Mouse (Mus musculus) hindbrain, embryonic 11.5 days (tissue): ENCODE measurements at regions not wholly inside any gene's neighbourhood (a gene's known extent, or its start where the extent isn't known, plus 50 kb on each side); places are given as distances from the start of the nearest gene placed in this dataset.
A peak's percentile ranks its signal among the peaks of the same experiment; 100 is the strongest.

Source experiments
- ATAC-seq: fragments of 200-750 bp; cut with Nextera tagmentation; 2 replicates; pipeline ENCODE4 v1.8.0; 2017; ENCODE audit warnings: mild to moderate bottlenecking, moderate TSS enrichment, moderate library complexity; ENCODE audit not compliant: low FRiP score
- DNase-seq: peaks from one replicate; pipeline ENCODE4 v3.0.0-alpha.2; 2015; ENCODE audit warnings: low spot score
- H3K27ac ChIP-seq: fragments of 300-500 bp; sonication (generic); 2 replicates; pipeline ENCODE4 v1.5.1; 2014; ENCODE audit warnings: mild to moderate bottlenecking, low read depth, low read length
- H3K27me3 ChIP-seq: fragments of 300-500 bp; sonication (generic); 2 replicates; pipeline ENCODE4 v1.6.1; 2014; ENCODE audit warnings: mild to moderate bottlenecking, low read length, moderate library complexity, mixed read lengths; ENCODE audit not compliant: control insufficient read depth, insufficient read depth
- H3K36me3 ChIP-seq: fragments of 300-500 bp; sonication (generic); 2 replicates; pipeline ENCODE4 v1.6.1; 2014; ENCODE audit warnings: mild to moderate bottlenecking, low read length, moderate library complexity, mixed read lengths; ENCODE audit not compliant: control insufficient read depth, insufficient read depth
- H3K4me1 ChIP-seq: fragments of 300-500 bp; sonication (generic); replicated peaks from 2 replicates; pipeline ENCODE4 v1.6.1; 2014; ENCODE audit warnings: low read length, mixed read lengths; ENCODE audit not compliant: control insufficient read depth, insufficient read depth
- H3K4me2 ChIP-seq: fragments of 300-500 bp; sonication (generic); replicated peaks from 2 replicates; pipeline ENCODE4 v1.6.1; 2014; ENCODE audit warnings: mild to moderate bottlenecking, low read depth, low read length
- H3K4me3 ChIP-seq: fragments of 300-500 bp; sonication (generic); 2 replicates; pipeline ENCODE4 v1.5.1; 2014; ENCODE audit warnings: low read depth, low read length
- H3K9ac ChIP-seq: fragments of 300-500 bp; sonication (generic); 2 replicates; pipeline ENCODE4 v1.6.1; 2014; ENCODE audit warnings: low read depth, low read length
- H3K9me3 ChIP-seq: fragments of 300-500 bp; sonication (generic); 2 replicates; pipeline ENCODE4 v1.6.1; 2016; ENCODE audit warnings: low read length; ENCODE audit not compliant: control insufficient read depth
- WGBS: fragments of 180-500 bp; shearing (Covaris S2); extraction: QIAGEN DNeasy Blood & Tissue Kit; methylation state at CpG from one replicate; pipeline ENCODE4 v1.1.7; 2014; 5-methylcytosine and 5-hydroxymethylcytosine counted together

DNA sequence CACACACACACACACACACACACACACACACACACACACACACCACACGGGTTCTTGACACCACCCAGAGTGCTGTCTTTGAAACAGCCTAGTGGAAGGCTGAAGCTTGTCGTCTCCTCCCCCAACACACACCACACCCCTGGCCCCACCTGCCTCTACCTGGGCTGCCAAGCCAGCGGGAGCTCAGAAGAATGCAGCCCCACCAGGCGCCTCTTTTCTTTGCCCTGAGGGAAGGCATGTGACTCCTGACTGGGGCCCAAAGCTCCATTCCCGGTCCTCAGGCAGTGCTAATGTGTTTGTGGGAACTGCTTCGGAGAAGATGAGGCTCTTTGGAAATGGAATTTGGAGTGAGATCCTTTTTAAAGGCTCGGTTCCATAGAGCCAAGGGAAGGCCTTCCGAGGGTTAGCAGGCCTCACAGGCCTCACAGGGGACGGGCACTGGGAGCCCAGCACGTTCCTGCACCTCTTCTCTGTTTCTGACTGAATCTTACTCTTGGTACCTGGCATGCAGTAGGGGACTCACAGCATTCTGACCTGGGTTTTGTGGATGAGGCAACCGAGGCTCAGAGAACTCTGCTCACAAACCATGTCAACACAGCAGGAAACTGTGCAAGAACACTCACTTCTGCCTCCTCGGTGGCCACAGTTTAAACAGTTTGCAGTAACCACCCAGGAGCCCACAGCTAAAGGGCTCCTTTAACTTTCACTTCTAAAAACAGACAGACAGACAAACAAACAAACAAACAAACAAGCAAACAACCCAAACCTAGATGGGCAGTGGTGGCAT lies 106.4 kb downstream of the Cd24a start:
- Histone ChIP-seq H3K9ac (no peak overlapping the region), H3K4me2 (no peak overlapping the region), H3K27me3 (no peaks in the 10 kb centered on the region), H3K9me3 (no peaks in the 10 kb centered on the region), H3K27ac (no peak overlapping the region), H3K36me3 (no peaks in the 10 kb centered on the region), H3K4me3 (no peak overlapping the region), H3K4me1 (no peaks in the 10 kb centered on the region)
- 36% methylated on average over 12 of the region's 12 CpGs for WGBS
- ATAC-seq (no peak), DNase-seq (no peak)

DNA sequence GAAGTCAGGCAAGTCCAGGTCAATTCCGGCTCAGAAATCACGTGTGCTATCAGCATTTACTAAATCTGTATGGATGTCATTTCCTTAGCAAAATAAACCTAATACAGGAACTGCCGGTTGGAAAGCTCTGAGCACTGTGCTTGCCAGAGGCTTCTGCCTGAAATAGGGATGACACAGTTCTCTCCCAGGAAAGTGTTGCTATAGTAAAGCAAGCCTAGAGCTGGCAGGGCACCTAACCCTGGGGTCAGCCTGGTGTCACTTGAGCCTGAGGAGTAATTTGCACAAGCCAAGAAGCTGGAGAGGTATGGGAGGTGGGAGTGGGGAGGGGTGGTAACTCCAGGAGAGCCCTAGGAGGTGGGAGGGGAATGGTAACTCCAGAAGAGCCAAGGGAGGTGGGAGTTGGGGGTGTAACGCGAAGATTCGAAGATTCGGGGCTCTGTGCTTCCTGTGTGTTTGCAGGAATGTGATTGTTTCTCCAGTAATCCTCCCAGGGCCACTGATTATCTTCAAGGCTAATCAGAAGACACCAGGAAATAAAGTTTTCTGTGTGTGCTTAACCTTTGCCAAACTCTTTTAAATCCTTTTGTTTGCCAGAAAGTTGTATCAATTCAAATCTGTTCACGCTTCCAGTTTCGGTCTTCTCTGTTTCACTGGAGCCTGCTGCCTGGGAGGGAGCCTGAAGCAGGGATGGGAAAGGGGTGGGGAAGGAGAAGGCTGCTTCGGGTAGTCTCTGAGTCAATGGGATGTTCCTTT lies 111.3 kb downstream of the Cd24a start:
- no peaks in the 10 kb centered on the region for H3K36me3 ChIP-seq
- no peaks in the 10 kb centered on the region for H3K9me3 ChIP-seq
- ATAC-seq = no peak
- WGBS = 25% methylated on average over 10 of the region's 10 CpGs
- H3K4me2 ChIP-seq = no peak overlapping the region
- no peaks in the 10 kb centered on the region for H3K4me1 ChIP-seq
- H3K9ac ChIP-seq = no peak overlapping the region
- H3K4me3 ChIP-seq = no peak overlapping the region
- no peak overlapping the region for H3K27ac ChIP-seq
- DNase-seq = peak; percentile 12
- no peaks in the 10 kb centered on the region for H3K27me3 ChIP-seq

DNA sequence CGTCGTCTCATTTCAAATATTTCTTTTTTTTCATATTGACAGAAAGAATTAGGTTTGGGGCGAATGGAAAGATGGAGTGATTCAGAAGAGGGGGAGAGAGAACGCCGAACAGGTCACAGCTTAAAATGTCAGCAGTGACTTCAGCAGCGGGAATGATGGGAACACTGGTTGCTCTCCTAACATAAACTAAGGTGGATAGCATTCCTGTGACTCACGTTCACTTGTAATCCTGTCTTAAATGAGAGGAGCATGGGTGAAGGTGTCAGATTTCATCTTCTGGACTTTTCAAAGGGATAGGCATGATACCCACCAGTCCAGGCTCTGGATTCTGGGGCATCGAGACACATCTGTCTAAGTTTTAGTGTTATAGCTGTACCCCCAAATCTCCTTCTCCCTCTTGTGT lies 111.8 kb downstream of the Cd24a start:
- H3K4me3 ChIP-seq = no peak overlapping the region
- H3K27me3 ChIP-seq = no peaks in the 10 kb centered on the region
- H3K27ac ChIP-seq = no peak overlapping the region
- no peak for DNase-seq
- no peak overlapping the region for H3K9ac ChIP-seq
- H3K4me1 ChIP-seq = no peaks in the 10 kb centered on the region
- ATAC-seq = no peak
- H3K9me3 ChIP-seq = no peaks in the 10 kb centered on the region
- no peak overlapping the region for H3K4me2 ChIP-seq
- H3K36me3 ChIP-seq = no peaks in the 10 kb centered on the region
- WGBS = 52% methylated on average over 8 of the region's 8 CpGs

DNA sequence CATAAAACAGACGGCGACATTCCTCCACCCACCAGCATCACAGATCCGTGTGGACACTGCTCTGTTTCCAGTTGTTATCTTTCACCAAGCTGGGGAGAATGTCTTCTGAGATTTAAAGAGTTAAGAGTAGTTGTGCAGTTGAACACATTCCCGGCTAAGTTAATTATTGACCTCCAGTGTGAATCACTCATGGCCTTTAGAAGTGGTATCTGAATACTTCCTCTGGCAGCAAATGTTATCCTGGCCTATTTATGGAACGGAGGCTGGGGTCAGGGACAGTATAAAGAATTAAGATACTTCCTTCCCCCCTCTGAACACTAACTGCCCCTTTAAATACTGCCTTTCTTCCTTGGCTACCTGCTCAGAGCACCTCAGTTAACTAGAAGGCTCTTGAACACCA lies 115.9 kb downstream of the Cd24a start:
- H3K4me2 ChIP-seq = no peak overlapping the region
- ATAC-seq (no peak), DNase-seq (no peak)
- no peaks in the 10 kb centered on the region for H3K36me3 ChIP-seq
- no peaks in the 10 kb centered on the region for H3K4me1 ChIP-seq
- no peaks in the 10 kb centered on the region for H3K9me3 ChIP-seq
- no peak overlapping the region for H3K27ac ChIP-seq
- no peak overlapping the region for H3K9ac ChIP-seq
- no peak overlapping the region for H3K4me3 ChIP-seq
- H3K27me3 ChIP-seq = no peaks in the 10 kb centered on the region
- WGBS = 80% methylated on average over 5 of the region's 5 CpGs

DNA sequence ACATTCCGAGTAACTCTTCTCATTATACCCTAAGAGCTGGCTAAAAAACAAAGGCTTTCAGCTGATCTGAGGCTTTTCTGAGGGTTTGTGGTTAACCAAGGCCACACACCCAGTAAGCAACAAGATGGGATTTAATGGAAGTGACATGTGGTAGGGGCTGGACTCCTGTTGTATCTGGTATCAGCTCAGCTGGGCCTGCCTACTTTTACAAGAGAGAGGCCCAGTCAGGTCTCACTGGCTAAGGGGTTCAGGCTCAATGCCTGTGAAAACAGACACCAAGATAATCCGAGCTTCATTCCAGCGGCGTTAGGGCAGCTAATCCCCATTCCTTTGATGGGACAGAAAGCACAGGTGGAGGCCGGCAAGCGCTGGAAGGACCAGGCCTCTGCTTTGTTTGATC lies 116.4 kb downstream of the Cd24a start:
- H3K9me3 ChIP-seq = no peaks in the 10 kb centered on the region
- ATAC-seq = no peak
- no peaks in the 10 kb centered on the region for H3K4me1 ChIP-seq
- WGBS = 35% methylated on average over 6 of the region's 6 CpGs
- H3K36me3 ChIP-seq = no peaks in the 10 kb centered on the region
- no peak overlapping the region for H3K27ac ChIP-seq
- no peak overlapping the region for H3K4me3 ChIP-seq
- no peak overlapping the region for H3K9ac ChIP-seq
- H3K27me3 ChIP-seq = no peaks in the 10 kb centered on the region
- no peak overlapping the region for H3K4me2 ChIP-seq
- DNase-seq = no peak

DNA sequence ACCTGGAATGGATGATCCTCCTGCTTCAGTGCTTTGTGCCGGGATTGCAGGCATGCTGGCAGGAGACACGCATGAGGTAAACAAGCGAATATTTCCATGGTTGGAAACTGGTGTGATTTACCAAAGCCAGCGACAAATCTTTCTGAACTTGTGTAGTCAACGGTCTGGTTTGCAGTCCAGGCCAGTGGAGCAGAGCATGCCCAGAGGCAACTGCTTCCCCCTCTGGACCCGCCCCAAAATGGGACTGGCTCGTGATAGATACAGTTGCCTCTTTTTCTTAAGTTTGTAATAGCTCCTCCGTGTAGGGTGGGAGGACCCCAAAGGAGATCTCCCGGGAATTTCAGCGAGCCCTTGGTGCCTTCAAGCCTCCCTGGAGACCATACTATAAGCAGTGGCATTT lies 117.4 kb downstream of the Cd24a start:
- 75% methylated on average over 10 of the region's 10 CpGs for WGBS
- no peaks in the 10 kb centered on the region for H3K27me3 ChIP-seq
- no peaks in the 10 kb centered on the region for H3K4me1 ChIP-seq
- ATAC-seq (no peak), DNase-seq (no peak)
- no peak overlapping the region for H3K4me3 ChIP-seq
- no peak overlapping the region for H3K27ac ChIP-seq
- no peaks in the 10 kb centered on the region for H3K36me3 ChIP-seq
- H3K9ac ChIP-seq = no peak overlapping the region
- H3K4me2 ChIP-seq = no peak overlapping the region
- H3K9me3 ChIP-seq = no peaks in the 10 kb centered on the region

DNA sequence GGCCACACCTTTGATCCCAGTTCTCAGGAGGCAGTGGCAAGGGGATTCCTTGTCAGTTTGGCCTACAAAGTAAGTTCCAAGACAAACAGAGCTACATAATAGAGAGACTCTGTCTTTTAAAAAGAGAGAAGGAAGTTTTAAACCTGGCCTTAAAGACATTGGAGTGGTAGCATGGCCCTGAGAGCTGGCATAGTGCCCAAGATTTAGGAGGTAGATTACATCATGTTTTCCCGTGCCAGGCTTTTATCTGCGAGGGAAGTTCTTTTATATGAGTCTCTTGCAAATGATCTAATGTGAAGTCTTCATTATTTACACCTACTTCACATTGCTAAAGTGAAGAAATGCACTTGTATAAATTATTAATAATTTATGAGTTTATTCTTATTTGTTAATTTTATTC lies 119.8 kb downstream of the Cd24a start:
- WGBS = 90% methylated on average over 2 of the region's 2 CpGs
- no peak overlapping the region for H3K27ac ChIP-seq
- no peak overlapping the region for H3K4me3 ChIP-seq
- no peak overlapping the region for H3K4me2 ChIP-seq
- H3K27me3 ChIP-seq = no peaks in the 10 kb centered on the region
- no peaks in the 10 kb centered on the region for H3K36me3 ChIP-seq
- ATAC-seq (no peak), DNase-seq (no peak)
- no peak overlapping the region for H3K9ac ChIP-seq
- no peaks in the 10 kb centered on the region for H3K9me3 ChIP-seq
- no peaks in the 10 kb centered on the region for H3K4me1 ChIP-seq

DNA sequence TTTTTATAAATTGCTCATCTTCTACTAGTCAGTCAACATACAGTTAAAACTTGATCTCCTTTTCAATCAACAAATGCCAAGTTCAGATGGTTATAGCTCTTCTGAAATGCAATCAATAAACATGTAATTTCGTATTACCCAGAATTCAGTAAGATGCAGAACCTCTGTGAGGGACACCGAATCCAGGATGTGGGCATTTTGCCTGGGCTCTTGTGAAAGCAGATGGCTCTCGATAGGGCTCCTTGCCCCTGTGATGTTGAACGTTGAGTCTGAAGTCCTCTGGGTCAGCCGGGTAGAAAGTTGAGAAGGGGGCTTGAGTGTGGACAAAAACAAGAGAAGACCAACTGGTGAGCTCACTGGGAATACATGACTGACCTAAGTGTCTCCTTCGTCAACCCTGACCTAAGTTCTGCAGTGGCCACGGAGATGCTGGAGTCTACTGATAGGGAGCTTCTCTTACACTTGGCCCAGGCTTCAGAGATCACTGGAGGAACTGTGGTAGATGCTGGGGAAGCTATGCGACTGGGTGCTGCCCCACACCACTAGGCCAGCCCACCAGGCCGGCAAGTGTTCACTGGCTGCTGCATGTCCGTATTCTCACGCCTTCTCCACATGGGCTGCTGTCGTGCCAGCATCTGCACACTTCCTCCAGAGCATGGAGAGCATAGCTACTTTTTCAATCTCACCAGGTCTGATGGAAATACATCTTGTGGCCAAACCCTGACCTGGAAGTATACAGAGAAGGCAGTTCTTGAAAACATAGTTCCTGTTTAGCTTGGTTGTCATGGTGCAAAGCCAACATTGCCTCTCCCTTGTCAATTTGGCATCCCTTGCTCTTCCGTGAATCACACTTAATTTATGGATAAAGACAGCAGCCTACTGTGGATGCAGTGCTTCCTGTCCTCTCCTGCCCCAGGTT lies 122.5 kb downstream of the Cd24a start:
- Histone ChIP-seq H3K4me1 (no peaks in the 10 kb centered on the region), H3K27ac (no peak overlapping the region), H3K9me3 (no peaks in the 10 kb centered on the region), H3K27me3 (no peaks in the 10 kb centered on the region), H3K36me3 (no peaks in the 10 kb centered on the region), H3K9ac (no peak overlapping the region), H3K4me3 (no peak overlapping the region), H3K4me2 (no peak overlapping the region)
- WGBS = 89% methylated on average over 13 of the region's 13 CpGs
- ATAC-seq (no peak), DNase-seq (no peak)
